Comparison of ENCODE assay signal across 9 mouse cellular contexts in genomic region chr3:22142846-22143641, GRCm38 (mm10).
DNase-seq lines count a peak whose midpoint lies in the region; ATAC-seq lines count a peak whose summit lies in the region.
"Had no signal": no experiment of that assay in that cellular context is flagged by ENCODE, and none has a peak within 500 bp of the region (broad histone marks: within the 10 kb centered on the region; RNA-seq: fewer than 3 reads in every experiment).

No protein-coding gene starts in this region.

- DNase-seq in heart, postnatal 4 days = peak; percentile 25
- DNase-seq in heart, adult 11 months = no peak
- peak; percentile 83 for DNase-seq in ES-CJ7 (ENCODE audit: low read depth, low spot score)
- peak; percentile 40 for DNase-seq in lung, postnatal 25 days (ENCODE audit: low spot score)
- DNase-seq in thymus, postnatal 14 days = peak; percentile 70
- no peak for DNase-seq in midbrain, embryonic 10.5 days (ENCODE audit: low spot score)

- no peaks in the 10 kb centered on the region for H3K9me3 ChIP-seq in heart, embryonic 12.5 days (replicated peaks)
- no peaks in the 10 kb centered on the region for H3K9me3 ChIP-seq in midbrain, embryonic 10.5 days (replicated peaks)
- H3K9me3 ChIP-seq: liver, embryonic 15.5 days had no signal

- H3K27ac ChIP-seq in heart, embryonic 12.5 days (ENCODE audit: poor library complexity, severe bottlenecking) = no peak overlapping the region
- no peak overlapping the region for H3K27ac ChIP-seq in midbrain, embryonic 10.5 days (replicated peaks)
- H3K27ac ChIP-seq: liver, embryonic 15.5 days had no signal

- 80% methylated on average over 5 of the region's 5 CpGs for WGBS in heart, embryonic 12.5 days
- WGBS in midbrain, embryonic 10.5 days = 77% methylated on average over 5 of the region's 5 CpGs

- H3K36me3 ChIP-seq in heart, embryonic 12.5 days = no peaks in the 10 kb centered on the region
- 0 out of 2 replicates have a peak, but pooled peaks cover 7% of the 10 kb centered on the region for H3K36me3 ChIP-seq in midbrain, embryonic 10.5 days
- H3K36me3 ChIP-seq: liver, embryonic 15.5 days had no signal

- H3K27me3 ChIP-seq in heart, embryonic 12.5 days (replicated peaks) = no peaks in the 10 kb centered on the region
- H3K27me3 ChIP-seq in midbrain, embryonic 10.5 days (ENCODE audit: low read depth, poor library complexity, severe bottlenecking) = no peaks in the 10 kb centered on the region
- H3K27me3 ChIP-seq: liver, embryonic 15.5 days had no signal

- no peak overlapping the region for H3K4me3 ChIP-seq in heart, embryonic 12.5 days
- no peak overlapping the region for H3K4me3 ChIP-seq in midbrain, embryonic 10.5 days
- H3K4me3 ChIP-seq: liver, embryonic 15.5 days had no signal

- no peak overlapping the region for H3K4me2 ChIP-seq in heart, embryonic 12.5 days
- H3K4me2 ChIP-seq: liver, embryonic 15.5 days had no signal

- H3K9ac ChIP-seq in heart, embryonic 12.5 days = no peak overlapping the region
- H3K9ac ChIP-seq: liver, embryonic 15.5 days had no signal

- peaks cover 20% of the 10 kb centered on the region for H3K4me1 ChIP-seq in heart, embryonic 12.5 days (replicated peaks)
- H3K4me1 ChIP-seq in midbrain, embryonic 10.5 days = peaks cover 4% of the 10 kb centered on the region; the same call in 1 of the 2 replicates

- ATAC-seq in erythroblast, adult 5-6 weeks (replicated peaks; ENCODE audit: low FRiP score, poor library complexity, severe bottlenecking) = peak; percentile 81
- no peak for ATAC-seq in heart, embryonic 12.5 days (ENCODE audit: insufficient number of reproducible peaks, low FRiP score)

Comparison
In these comparisons a context has a peak if more than half of its experiments do, and no peak if none do; other contexts are left out.
1. DNase-seq: peak in heart, postnatal 4 days (single experiment), ES-CJ7 (single experiment), lung, postnatal 25 days (single experiment) and thymus, postnatal 14 days (single experiment); none in heart, adult 11 months (single experiment) and midbrain, embryonic 10.5 days (single experiment).